Mouse (Mus musculus): Measurements from ENCODE around the gene Zfp689.

GRCm38 (mm10) chr7:127425911-127426310, 23.0 kb downstream of the Zfp689 start:
- TF ChIP-seq CTCF (IDR thresholded peaks at IDR 0.05; ENCODE audit: low read depth) (no peak), EP300 (optimal IDR thresholded peaks at IDR 0.05) (no peak)

Data from stomach, postnatal 0 days (tissue).